Mouse (Mus musculus) liver, adult 2 months (tissue): ENCODE measurements around the gene Klhl15.

Source experiments
- CTCF ChIP-seq: fragments of 200-500 bp; IDR thresholded peaks from 2 replicates; pipeline ENCODE4 v1.5.1; 2011; ENCODE audit warnings: low read depth, low read length, control low read depth
- POLR2A ChIP-seq: fragments of 200-500 bp; IDR thresholded peaks from 2 replicates; pipeline ENCODE4 v1.6.1; 2011; ENCODE audit warnings: low read length, control low read depth; ENCODE audit not compliant: insufficient read depth; ENCODE audit errors: extremely low read depth

- TF ChIP-seq CTCF (no peak), POLR2A (no peak)
These were observed 21.0 kb upstream of the Klhl15 start for GRCm38 (mm10) chrX:94213384-94213783.
